Mouse (Mus musculus): Measurements from ENCODE around the gene Spred2.

Spred2 gene

DNA sequence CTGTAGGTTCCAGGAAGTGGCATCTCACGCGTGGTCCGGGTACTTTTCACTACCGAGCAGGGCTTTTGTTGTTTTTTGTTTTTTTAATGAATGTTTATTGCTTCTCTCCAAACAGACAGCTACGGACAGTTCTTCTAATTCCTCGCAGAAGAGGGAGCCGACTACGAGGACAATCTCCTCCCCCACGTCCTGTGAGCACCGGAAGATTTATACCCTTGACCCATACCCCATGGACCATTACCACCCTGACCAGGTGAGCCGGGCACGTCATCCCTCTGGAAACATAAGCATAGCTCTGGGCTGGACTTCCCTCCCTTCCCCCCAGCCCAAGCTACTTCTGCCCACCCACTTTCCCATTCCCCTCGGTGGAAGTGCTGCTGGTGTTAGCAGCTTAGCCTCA, 93.8 kb downstream of the Spred2 start:
- in situ Hi-C loops (cut with MboI): no loop called here

- in situ Hi-C loops (cut with MboI): no loop called here
Measured at GRCm38 (mm10) chr11:20018905-20019304, 94.7 kb downstream of the Spred2 start.

DNA sequence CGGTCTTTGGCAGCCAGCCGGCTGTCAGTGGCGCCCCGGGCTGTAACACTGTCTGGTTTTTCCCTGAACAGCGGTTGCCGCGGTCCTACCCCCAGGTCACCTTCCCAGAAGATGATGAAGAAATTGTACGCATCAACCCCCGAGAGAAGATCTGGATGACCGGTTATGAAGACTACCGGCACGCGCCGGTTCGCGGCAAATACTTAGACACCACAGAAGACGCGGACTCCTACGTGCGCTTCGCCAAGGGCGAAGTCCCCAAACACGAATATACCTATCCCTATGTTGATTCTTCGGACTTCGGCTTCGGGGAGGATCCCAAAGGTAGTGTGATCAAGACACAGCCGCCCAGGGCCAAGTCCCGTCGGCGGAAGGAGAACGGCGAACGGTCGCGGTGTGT, 96.5 kb downstream of the Spred2 start:
- in situ Hi-C loops (cut with MboI): no loop called here

- in situ Hi-C loops (cut with MboI): no loop called here
Measured at GRCm38 (mm10) chr11:20022462-20022861, 98.3 kb downstream of the Spred2 start.

- in situ Hi-C loops (cut with MboI): no loop called here
Measured at GRCm38 (mm10) chr11:20022911-20023482, 98.8 kb downstream of the Spred2 start.

DNA sequence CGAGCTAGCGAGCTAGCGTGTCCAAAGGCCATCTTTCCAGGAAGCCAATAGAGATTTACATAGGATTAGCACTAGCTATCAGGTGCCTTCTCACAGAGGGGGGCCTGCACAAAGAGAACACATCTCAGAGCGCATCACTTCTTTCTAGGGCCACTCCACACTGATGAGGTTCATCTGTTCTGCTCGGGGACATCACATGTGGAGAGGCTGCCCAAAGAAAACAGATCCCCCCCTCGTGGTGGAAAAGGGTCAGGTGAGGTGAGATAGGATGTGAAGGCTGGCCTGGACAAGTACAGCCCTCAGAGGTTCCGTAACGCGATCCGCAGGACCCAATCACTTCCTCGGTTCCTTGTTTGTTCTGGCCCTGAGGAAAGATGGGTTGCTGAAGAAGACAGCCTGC, 101.7 kb downstream of the Spred2 start:
- in situ Hi-C loops (cut with MboI): loop anchor here (25.0 kb wide), 1 partner anchor 189 kb away; no protein-coding TSS in a partner anchor

DNA sequence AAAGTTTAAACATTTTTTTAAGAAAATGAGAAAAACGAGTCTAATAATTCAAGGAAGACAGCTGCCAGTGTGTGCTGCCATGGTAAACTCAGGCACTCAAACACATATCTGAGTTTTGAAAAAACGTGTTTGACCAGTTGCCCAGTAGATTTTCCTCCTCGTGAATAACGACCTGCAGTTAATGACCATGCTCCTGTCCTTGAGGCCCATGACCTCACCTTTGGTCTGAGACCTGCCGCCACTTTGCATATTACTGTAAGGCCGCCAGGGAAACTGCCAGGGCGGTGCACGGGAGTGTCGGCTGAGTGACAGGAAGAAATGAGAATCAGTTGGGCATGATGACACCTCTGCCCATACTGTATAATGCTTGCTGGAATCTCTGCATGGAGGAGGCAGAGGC, 103.5 kb downstream of the Spred2 start:
- in situ Hi-C loops (cut with MboI): loop anchor here (25.0 kb wide), 1 partner anchor 190 kb away; no protein-coding TSS in a partner anchor

- in situ Hi-C loops (cut with MboI): loop anchor here (25.0 kb wide), 1 partner anchor 191 kb away; no protein-coding TSS in a partner anchor
Measured at GRCm38 (mm10) chr11:20028396-20028795, 104.2 kb downstream of the Spred2 start.

GRCm38 (mm10) chr11:20029014-20029413, 104.8 kb downstream of the Spred2 start:
- in situ Hi-C loops (cut with MboI): loop anchor here (25.0 kb wide), 1 partner anchor 192 kb away; no protein-coding TSS in a partner anchor

DNA sequence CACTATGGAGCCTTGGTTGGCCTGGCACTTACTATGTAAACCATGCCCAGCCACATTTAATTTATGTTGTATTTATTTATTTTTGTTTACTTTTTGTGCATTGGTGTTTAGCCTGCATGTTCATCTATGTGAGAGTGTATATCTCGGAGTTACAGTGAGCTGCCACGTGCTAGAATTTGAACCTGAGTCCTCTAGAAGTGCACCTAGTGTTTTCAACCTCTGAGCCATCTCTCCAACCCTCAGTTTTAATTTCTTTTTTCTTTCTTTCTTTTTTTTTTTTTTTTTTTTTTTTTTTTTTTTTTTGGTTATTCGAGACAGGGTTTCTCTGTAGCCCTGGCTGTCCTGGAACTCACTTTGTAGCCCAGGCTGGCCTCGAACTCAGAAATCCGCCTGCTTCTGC, 106.8 kb downstream of the Spred2 start:
- in situ Hi-C loops (cut with MboI): loop anchor here (25.0 kb wide), 1 partner anchor 194 kb away; no protein-coding TSS in a partner anchor

- in situ Hi-C loops (cut with MboI): loop anchor here (25.0 kb wide), 1 partner anchor 194 kb away; no protein-coding TSS in a partner anchor
Measured at GRCm38 (mm10) chr11:20031536-20031935, 107.4 kb downstream of the Spred2 start.

DNA sequence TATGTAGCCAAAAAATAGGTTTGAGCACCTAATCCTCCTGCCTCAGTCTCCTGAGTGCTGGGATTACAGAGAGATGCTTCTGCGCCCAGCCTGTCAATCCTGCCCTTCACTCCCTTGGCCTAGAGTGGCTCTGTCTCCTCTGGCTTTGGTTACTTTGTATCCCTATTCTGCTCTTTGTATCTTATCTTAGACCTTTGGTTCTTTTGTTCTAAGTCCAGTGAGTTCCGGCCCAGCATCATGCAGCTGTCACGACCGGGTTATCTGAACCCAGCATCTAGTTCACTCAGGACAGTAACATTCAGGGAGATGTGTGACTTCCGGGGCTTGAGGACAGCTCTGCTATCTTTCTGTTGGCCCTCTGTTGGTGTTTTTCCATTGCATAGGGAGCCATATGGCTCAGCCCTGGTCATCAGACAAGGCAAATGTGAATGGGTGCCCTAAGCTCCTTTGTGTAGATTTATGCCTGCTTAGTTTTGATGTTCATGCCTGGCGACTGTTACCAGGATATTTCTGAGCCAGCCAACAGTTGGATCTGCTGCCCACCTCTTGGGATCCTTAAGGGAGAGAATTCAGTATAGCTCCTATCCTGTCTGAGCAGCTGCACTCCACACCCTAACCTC, 109.5 kb downstream of the Spred2 start:
- in situ Hi-C loops (cut with MboI): loop anchor here (25.0 kb wide), 1 partner anchor 196 kb away; no protein-coding TSS in a partner anchor

- in situ Hi-C loops (cut with MboI): loop anchor here (25.0 kb wide), 1 partner anchor 197 kb away; no protein-coding TSS in a partner anchor
Measured at GRCm38 (mm10) chr11:20034337-20034947, 110.3 kb downstream of the Spred2 start.

GRCm38 (mm10) chr11:20035343-20035928, 111.3 kb downstream of the Spred2 start:
- in situ Hi-C loops (cut with MboI): loop anchor here (25.0 kb wide), 1 partner anchor 198 kb away; no protein-coding TSS in a partner anchor

GRCm38 (mm10) chr11:20035972-20036371, 111.8 kb downstream of the Spred2 start:
- in situ Hi-C loops (cut with MboI): loop anchor here (25.0 kb wide), 1 partner anchor 199 kb away; no protein-coding TSS in a partner anchor

DNA sequence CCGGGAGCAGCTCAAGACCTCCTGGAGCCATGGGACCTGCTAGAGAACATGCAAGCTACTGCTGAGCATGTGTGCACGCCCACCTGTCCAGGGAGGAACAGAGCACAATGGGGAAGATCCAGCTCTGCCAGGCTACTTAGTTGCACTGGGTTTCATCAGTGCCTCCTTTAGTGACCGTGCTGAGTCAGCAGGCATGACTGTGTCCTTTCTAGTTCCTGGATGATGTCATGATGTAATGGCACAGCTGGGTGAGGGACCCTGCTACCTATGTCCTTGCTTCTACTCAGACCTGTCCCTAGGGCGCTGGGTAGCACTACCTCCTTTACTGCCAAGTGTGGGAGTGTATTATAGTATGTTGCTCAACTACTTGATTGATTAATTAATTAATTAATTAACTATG, 113.6 kb downstream of the Spred2 start:
- in situ Hi-C loops (cut with MboI): loop anchor here (25.0 kb wide), 1 partner anchor 200 kb away; no protein-coding TSS in a partner anchor

- in situ Hi-C loops (cut with MboI): loop anchor here (25.0 kb wide), 1 partner anchor 201 kb away; no protein-coding TSS in a partner anchor
Measured at GRCm38 (mm10) chr11:20038723-20039122, 114.5 kb downstream of the Spred2 start.

DNA sequence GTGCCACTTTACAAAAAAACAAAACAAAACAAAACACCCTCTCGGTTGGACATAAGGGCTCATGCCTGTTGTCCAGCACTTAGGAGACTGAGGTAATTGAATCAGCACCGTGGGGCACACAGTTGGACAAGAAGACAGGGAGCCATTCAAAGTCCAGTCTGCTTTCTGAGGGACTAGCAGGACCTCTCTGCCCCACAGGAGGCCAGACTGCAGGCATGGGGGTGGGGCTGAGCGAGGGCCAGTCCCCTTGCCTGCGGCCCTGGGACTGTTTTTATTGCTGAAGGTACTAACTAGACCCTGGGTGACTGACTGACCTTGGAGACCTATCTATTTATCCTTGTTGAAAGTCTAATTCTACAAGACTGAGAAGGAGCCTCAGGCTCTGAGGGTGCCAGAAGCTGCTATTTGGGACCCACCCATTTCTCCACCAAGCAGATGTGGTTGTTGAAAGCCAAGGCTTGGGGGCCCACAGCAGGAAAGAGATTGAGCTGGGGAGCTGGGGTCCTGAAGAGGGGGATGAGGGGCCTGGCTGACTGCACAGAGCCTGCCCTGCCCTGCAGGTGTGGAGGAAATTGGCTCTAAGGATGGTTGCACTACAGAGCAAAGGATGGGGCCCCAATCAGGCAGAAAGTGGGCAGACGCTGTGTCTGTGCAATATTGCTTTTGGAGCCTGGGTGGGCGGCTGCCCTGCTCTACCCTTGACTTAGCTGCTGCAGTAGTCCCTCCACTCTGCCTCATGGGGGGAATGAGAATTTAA, 117.2 kb downstream of the Spred2 start:
- in situ Hi-C loops (cut with MboI): loop anchor here (25.0 kb wide), 1 partner anchor 204 kb away; no protein-coding TSS in a partner anchor

DNA sequence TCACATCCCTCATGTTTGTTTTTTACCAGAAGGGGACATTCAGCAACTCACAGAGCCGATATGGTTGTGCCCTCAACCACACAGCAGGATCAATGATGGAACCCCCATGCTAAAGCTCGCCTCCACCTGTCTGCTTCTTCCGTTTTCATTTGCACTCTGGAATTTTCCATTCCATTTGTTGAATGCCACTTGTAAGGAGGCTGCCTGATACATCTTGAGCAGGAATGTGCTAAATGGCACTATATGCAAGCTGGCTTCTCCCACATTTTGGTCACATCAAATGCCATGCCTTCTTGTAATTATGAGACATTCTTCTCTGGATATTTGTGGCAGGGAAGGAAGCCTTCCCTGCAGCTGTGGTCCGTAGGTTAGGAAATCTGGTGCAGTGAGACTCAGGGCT, 117.9 kb downstream of the Spred2 start:
- in situ Hi-C loops (cut with MboI): loop anchor here (25.0 kb wide), 1 partner anchor 205 kb away; no protein-coding TSS in a partner anchor

DNA sequence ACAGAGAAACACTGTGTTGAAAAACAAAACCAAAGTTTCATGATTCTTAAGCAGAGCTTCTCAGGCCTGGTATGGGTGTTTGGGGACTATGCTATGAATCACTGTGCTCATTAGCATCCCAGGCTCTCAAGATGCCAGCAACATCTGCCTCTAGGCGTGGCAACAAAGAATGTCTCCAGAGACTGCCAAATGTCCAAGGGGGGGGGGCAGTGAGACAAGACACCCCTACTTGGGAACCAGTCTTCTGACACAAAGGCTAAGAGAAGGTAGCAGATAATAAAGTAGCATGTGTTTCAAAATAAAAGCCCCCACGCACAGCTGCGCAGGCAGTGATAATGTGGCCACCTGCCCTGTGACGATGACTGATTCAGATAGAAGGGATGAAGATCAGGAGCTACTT, 119.1 kb downstream of the Spred2 start:
- in situ Hi-C loops (cut with MboI): loop anchor here (25.0 kb wide), 1 partner anchor 206 kb away; no protein-coding TSS in a partner anchor

DNA sequence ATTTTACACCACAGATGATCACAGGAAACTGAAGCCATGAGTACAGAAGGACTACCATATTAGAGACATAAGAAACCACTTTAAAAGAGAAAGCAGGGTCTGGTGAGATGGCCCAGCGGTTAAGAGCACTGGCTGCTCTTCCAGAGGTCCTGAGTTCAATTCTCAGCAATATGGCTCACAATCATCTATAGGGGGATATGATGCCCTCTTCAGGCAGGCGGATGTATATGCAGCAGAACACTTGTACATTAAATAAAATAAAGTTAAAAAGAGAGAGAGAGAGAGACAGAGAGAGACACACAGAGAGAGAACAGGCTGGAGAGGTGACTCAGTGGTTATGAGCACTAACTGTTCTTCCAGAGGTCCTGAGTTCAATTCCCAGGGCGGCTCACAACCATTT, 121.4 kb downstream of the Spred2 start:
- in situ Hi-C loops (cut with MboI): loop anchor here (25.0 kb wide), 1 partner anchor 208 kb away; no protein-coding TSS in a partner anchor

Measured in mature B cell (primary cell).